Mouse (Mus musculus): ENCODE measurements around the gene Setd3. TPM values are rescaled to one million over a fixed set of nuclear protein-coding genes. Genes with fewer than 3 reads are reported as not detected.
A peak's percentile ranks its signal among the peaks of the same experiment; 100 is the strongest.

Setd3 gene
- polyA plus RNA-seq, 1 experiment from 2014 or later, result 84.2 TPM

GRCm38 (mm10) chr12:108216611-108217370 lies 37.7 kb upstream of the Setd3 start:
- H3K27me3 ChIP-seq, result no peaks in the 10 kb centered on the region
- ChIA-PET CTCF (interaction anchor here (1.1 to 1.7 kb wide), 6 partner anchors 10 to 78 kb away, joined by 3 to 5 read pairs (median 4); partner anchors contain the start of gene Ccdc85c), POLR2A (interaction anchor here (1.1 kb wide), 1 partner anchor 58 kb away, joined by 3 read pairs; no protein-coding TSS in a partner anchor)
- in situ Hi-C loops (cut with MboI; ENCODE audit: low pct_unique_long_range_greater_than_20kb), result no loop called here
- ATAC-seq (no peak), DNase-seq (ENCODE audit: low read depth, low spot score) (no peak)
- TF ChIP-seq CTCF (IDR thresholded peaks at IDR 0.05), result no peak

DNA sequence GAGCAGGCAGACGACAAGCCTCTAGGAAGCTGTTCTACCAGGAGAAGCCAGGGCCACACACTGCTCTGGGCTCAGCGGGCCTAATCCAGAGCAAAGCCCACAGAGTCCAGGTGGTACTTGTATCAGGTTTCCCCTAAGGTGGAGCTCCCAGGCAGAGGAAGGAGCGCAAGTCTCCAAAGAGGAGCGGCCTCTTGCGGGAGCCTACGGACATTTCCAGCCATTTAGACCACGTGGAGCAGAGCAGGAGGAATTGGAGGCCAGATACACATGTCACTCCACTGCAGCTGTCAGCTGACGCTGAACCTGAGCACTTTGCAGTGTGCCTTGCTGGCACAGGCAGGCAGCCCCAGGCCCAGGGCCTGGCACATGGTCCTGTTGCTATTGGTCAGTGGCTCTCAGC lies 36.0 kb upstream of the Setd3 start:
- DNase-seq (ENCODE audit: low read depth, low spot score) (no peak), ATAC-seq (no peak)
- in situ Hi-C loops (cut with MboI; ENCODE audit: low pct_unique_long_range_greater_than_20kb), result no loop called here

GRCm38 (mm10) chr12:108213090-108214041 lies 34.3 kb upstream of the Setd3 start:
- DNase-seq (ENCODE audit: low read depth, low spot score) (no peak), ATAC-seq (peak; percentile 32)
- no peak for TF ChIP-seq CTCF (IDR thresholded peaks at IDR 0.05)
- CTCF ChIA-PET, result no interaction called here
- in situ Hi-C loops (cut with MboI; ENCODE audit: low pct_unique_long_range_greater_than_20kb), result no loop called here
- POLR2A ChIA-PET, result interaction anchor here (0.6 to 0.7 kb wide), 3 partner anchors 11 to 77 kb away, joined by 3 to 9 read pairs (median 3); no protein-coding TSS in a partner anchor
- H3K27me3 ChIP-seq, result no peaks in the 10 kb centered on the region

More for the DNA sequence above, 36.0 kb upstream of the Setd3 start:
- no peak for TF ChIP-seq CTCF (IDR thresholded peaks at IDR 0.05)
- H3K27me3 ChIP-seq, result no peaks in the 10 kb centered on the region
- POLR2A ChIA-PET, result no interaction called here
- CTCF ChIA-PET, result no interaction called here

- CTCF ChIA-PET, result no interaction called here
These were observed 33.4 kb upstream of the Setd3 start for GRCm38 (mm10) chr12:108212476-108212875.

GRCm38 (mm10) chr12:108212071-108212470 lies 33.0 kb upstream of the Setd3 start:
- TF ChIP-seq CTCF (IDR thresholded peaks at IDR 0.05), result no peak
- ChIA-PET POLR2A (no interaction called here), CTCF (no interaction called here)
- in situ Hi-C loops (cut with MboI; ENCODE audit: low pct_unique_long_range_greater_than_20kb), result no loop called here
- ATAC-seq, result no peak
- no peak for DNase-seq (ENCODE audit: low read depth, low spot score)
- H3K27me3 ChIP-seq, result no peaks in the 10 kb centered on the region

More at GRCm38 (mm10) chr12:108212476-108212875, 33.4 kb upstream of the Setd3 start:
- DNase-seq (ENCODE audit: low read depth, low spot score) (no peak), ATAC-seq (no peak)
- in situ Hi-C loops (cut with MboI; ENCODE audit: low pct_unique_long_range_greater_than_20kb), result no loop called here
- H3K27me3 ChIP-seq, result no peaks in the 10 kb centered on the region
- TF ChIP-seq CTCF (IDR thresholded peaks at IDR 0.05), result no peak
- POLR2A ChIA-PET, result no interaction called here

- H3K27me3 ChIP-seq, result no peaks in the 10 kb centered on the region
- ChIA-PET CTCF (interaction anchor here (1.3 to 5.2 kb wide), 2 partner anchors 82 to 97 kb away, joined by 3 to 22 read pairs; no protein-coding TSS in a partner anchor), POLR2A (no interaction called here)
- DNase-seq (ENCODE audit: low read depth, low spot score) (no peak), ATAC-seq (no peak)
- TF ChIP-seq CTCF (IDR thresholded peaks at IDR 0.05), result no peak
- in situ Hi-C loops (cut with MboI; ENCODE audit: low pct_unique_long_range_greater_than_20kb), result no loop called here
These were observed 31.5 kb upstream of the Setd3 start for GRCm38 (mm10) chr12:108210623-108211022.

- TF ChIP-seq CTCF (IDR thresholded peaks at IDR 0.05), result no peak
- no peaks in the 10 kb centered on the region for H3K27me3 ChIP-seq
- ATAC-seq (no peak), DNase-seq (ENCODE audit: low read depth, low spot score) (no peak)
- in situ Hi-C loops (cut with MboI; ENCODE audit: low pct_unique_long_range_greater_than_20kb), result no loop called here
- POLR2A ChIA-PET, result interaction anchor here (1.2 kb wide), 1 partner anchor 66 kb away, joined by 3 read pairs; no protein-coding TSS in a partner anchor
- CTCF ChIA-PET, result interaction anchor here (0.9 to 5.2 kb wide), 3 partner anchors 12 to 84 kb away, joined by 3 to 22 read pairs (median 6); no protein-coding TSS in a partner anchor
These were observed 29.8 kb upstream of the Setd3 start for GRCm38 (mm10) chr12:108208726-108209438.

DNA sequence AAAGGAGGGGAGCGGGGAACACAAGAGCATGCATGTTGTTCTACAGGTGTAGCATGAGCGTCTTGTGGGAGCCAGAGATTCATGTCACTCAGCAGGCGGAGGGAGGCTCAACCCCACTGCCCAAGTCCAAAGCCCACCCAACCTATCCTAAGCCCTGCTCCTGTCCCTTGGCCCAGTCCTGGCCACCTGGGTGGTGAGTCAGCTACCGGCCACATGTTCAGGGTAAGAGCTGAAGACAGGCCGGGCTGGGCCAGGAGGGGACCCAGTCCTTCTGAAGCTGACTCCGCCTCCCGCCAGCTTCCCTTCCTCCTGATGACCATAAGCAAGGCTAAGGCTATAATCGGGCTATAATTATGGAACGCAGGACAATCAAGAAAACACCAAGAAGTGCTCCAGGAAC lies 29.1 kb upstream of the Setd3 start:
- no peak for TF ChIP-seq CTCF (IDR thresholded peaks at IDR 0.05)
- DNase-seq (ENCODE audit: low read depth, low spot score), result no peak
- POLR2A ChIA-PET, result interaction anchor here (1.2 kb wide), 1 partner anchor 66 kb away, joined by 3 read pairs; no protein-coding TSS in a partner anchor

GRCm38 (mm10) chr12:108206641-108207040 lies 27.5 kb upstream of the Setd3 start:
- DNase-seq (ENCODE audit: low read depth, low spot score) (no peak), ATAC-seq (peak; percentile 28)
- H3K27me3 ChIP-seq, result no peaks in the 10 kb centered on the region
- no peak for TF ChIP-seq CTCF (IDR thresholded peaks at IDR 0.05)
- POLR2A ChIA-PET, result interaction anchor here (1.0 kb wide), 1 partner anchor 104 kb away, joined by 3 read pairs; no protein-coding TSS in a partner anchor
- in situ Hi-C loops (cut with MboI; ENCODE audit: low pct_unique_long_range_greater_than_20kb), result no loop called here
- CTCF ChIA-PET, result interaction anchor here (1.1 to 5.2 kb wide), 3 partner anchors 11 to 123 kb away, joined by 3 to 22 read pairs (median 3); no protein-coding TSS in a partner anchor

More for the DNA sequence above, 29.1 kb upstream of the Setd3 start:
- no peak for ATAC-seq
- H3K27me3 ChIP-seq, result no peaks in the 10 kb centered on the region
- CTCF ChIA-PET, result interaction anchor here (0.9 to 5.2 kb wide), 4 partner anchors 12 to 122 kb away, joined by 3 to 22 read pairs (median 4); no protein-coding TSS in a partner anchor
- in situ Hi-C loops (cut with MboI; ENCODE audit: low pct_unique_long_range_greater_than_20kb), result no loop called here

All from Patski (cell line).